17 mouse cellular contexts compared by ENCODE assay signal in the genomic region with DNA sequence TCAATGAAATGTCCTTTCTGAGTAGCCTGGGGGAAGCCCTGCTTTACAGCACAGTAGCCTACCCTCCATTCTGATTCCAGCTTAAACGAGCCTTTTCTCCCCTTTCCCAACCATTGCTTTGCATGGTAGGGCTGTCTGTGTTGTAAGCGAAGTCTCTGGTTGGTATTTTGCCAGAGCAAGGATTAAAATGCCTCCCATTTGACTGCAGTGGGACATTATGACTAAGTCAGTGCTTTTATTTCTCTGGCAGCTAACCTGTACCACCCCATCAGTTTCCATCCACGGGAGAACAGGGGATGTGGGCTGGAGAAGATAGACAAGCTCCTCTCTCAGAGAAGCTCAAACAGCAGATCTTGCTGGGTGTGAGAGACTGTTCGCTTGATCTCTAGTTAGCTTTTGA. TPM values are rescaled to one million over a fixed set of nuclear protein-coding genes. Genes with fewer than 3 reads are reported as not detected.
A peak's percentile ranks its signal among the peaks of the same experiment; 100 is the strongest.
DNase-seq lines count a peak whose midpoint lies in the region; ATAC-seq and TF ChIP-seq lines count a peak whose summit lies in the region.
"Had no signal": no experiment of that assay in that cellular context is flagged by ENCODE, and none has a peak within 500 bp of the region (broad histone marks: within the 10 kb centered on the region; RNA-seq: fewer than 3 reads in every experiment).

No protein-coding gene starts in this region.

- DNase-seq in forebrain, embryonic 10.5 days (ENCODE audit: extremely low spot score, low spot score): no peak
- peak; percentile 35 for DNase-seq in layer of hippocampus, adult 9-11 months
- DNase-seq in layer of hippocampus, postnatal 25 days (ENCODE audit: extremely low spot score in 1 of 2, low spot score in 1 of 2): no peak
- peak; percentile 43 for DNase-seq in Patski (ENCODE audit: low read depth, low spot score)
- peak; percentile 13 to 58 for DNase-seq in cerebellum, postnatal 14 days
- no peak for DNase-seq in ovary, postnatal 10 days (ENCODE audit: low spot score)
- DNase-seq: adrenal gland, postnatal 36 days; embryo, embryonic 11 days; kidney, adult 2 months; kidney, postnatal 25 days; thymus, postnatal 4 days had no signal

- ATAC-seq in forebrain, embryonic 16.5 days: peak; percentile 31; the same call in 1 of the 2 replicates
- ATAC-seq in Patski: peak; percentile 73
- no peak for ATAC-seq in monocyte, adult 5-6 weeks (replicated peaks; ENCODE audit: insufficient number of reproducible peaks, low FRiP score, low TSS enrichment, poor library complexity, severe bottlenecking)
- ATAC-seq: liver, embryonic 12.5 days; midbrain, embryonic 15.5 days had no signal

- CTCF ChIA-PET in Patski (lab: Charles Lee): no interaction called here

- no peak for TF ChIP-seq CTCF in Patski (IDR thresholded peaks at IDR 0.05)

- no peak overlapping the region for H3K9ac ChIP-seq in forebrain, embryonic 16.5 days (replicated peaks; ENCODE audit: low read depth, low read length)
- H3K9ac ChIP-seq: heart, embryonic 13.5 days; liver, embryonic 12.5 days; midbrain, embryonic 15.5 days had no signal

- H3K9me3 ChIP-seq in forebrain, embryonic 16.5 days (ENCODE audit: control insufficient read depth, low read length): no peaks in the 10 kb centered on the region
- H3K9me3 ChIP-seq in forebrain, embryonic 10.5 days: no peaks in the 10 kb centered on the region
- H3K9me3 ChIP-seq: heart, embryonic 13.5 days; liver, embryonic 12.5 days; midbrain, embryonic 15.5 days had no signal

- in situ Hi-C loops in Patski (cut with MboI; ENCODE audit: low pct_unique_long_range_greater_than_20kb): no loop called here

- no peak overlapping the region for H3K27ac ChIP-seq in forebrain, embryonic 16.5 days (ENCODE audit: low read length)
- no peak overlapping the region for H3K27ac ChIP-seq in forebrain, embryonic 10.5 days
- H3K27ac ChIP-seq: heart, embryonic 13.5 days; liver, embryonic 12.5 days; midbrain, embryonic 15.5 days had no signal

- no peak overlapping the region for H3K4me2 ChIP-seq in forebrain, embryonic 16.5 days (ENCODE audit: low read length)
- H3K4me2 ChIP-seq: heart, embryonic 13.5 days; liver, embryonic 12.5 days; midbrain, embryonic 15.5 days had no signal

- POLR2A ChIA-PET in Patski (lab: Charles Lee): no interaction called here

- no peaks in the 10 kb centered on the region for H3K27me3 ChIP-seq in forebrain, embryonic 16.5 days (replicated peaks; ENCODE audit: control insufficient read depth, insufficient read depth, low read length)
- no peaks in the 10 kb centered on the region for H3K27me3 ChIP-seq in forebrain, embryonic 10.5 days (ENCODE audit: poor library complexity, severe bottlenecking)
- H3K27me3 ChIP-seq in Patski: no peaks in the 10 kb centered on the region
- H3K27me3 ChIP-seq: heart, embryonic 13.5 days; liver, embryonic 12.5 days; midbrain, embryonic 15.5 days had no signal

- H3K36me3 ChIP-seq in forebrain, embryonic 16.5 days (ENCODE audit: control insufficient read depth, insufficient read depth): no peaks in the 10 kb centered on the region
- no peaks in the 10 kb centered on the region; the same call in 1 of the 2 replicates for H3K36me3 ChIP-seq in forebrain, embryonic 10.5 days (replicated peaks)
- H3K36me3 ChIP-seq: heart, embryonic 13.5 days; liver, embryonic 12.5 days; midbrain, embryonic 15.5 days had no signal

- peaks cover 21% of the 10 kb centered on the region for H3K4me1 ChIP-seq in forebrain, embryonic 16.5 days (replicated peaks; ENCODE audit: control insufficient read depth, insufficient read depth, low read length)
- H3K4me1 ChIP-seq in forebrain, embryonic 10.5 days: peaks cover 13% of the 10 kb centered on the region

- no peak overlapping the region for H3K4me3 ChIP-seq in forebrain, embryonic 16.5 days (replicated peaks; ENCODE audit: low read length)
- H3K4me3 ChIP-seq in forebrain, embryonic 10.5 days: no peak overlapping the region
- H3K4me3 ChIP-seq: erythroblast, embryonic 14.5 days; heart, embryonic 13.5 days; liver, embryonic 12.5 days; midbrain, embryonic 15.5 days had no signal

- 33% methylated on average over 4 of the region's 4 CpGs for WGBS in forebrain, embryonic 16.5 days
- 68% methylated on average over 4 of the region's 4 CpGs for WGBS in forebrain, embryonic 10.5 days

RNA-seq across cellular contexts. Expression of a gene that starts 24.2 kb away (rescaled TPM):
- polyA plus RNA-seq in forebrain, embryonic 16.5 days (2015; fragmentation: Nextera tagmentation; extraction: Ambion mirVana): 44.2 and 45.1 TPM in 2 replicates
- polyA plus RNA-seq in forebrain, embryonic 10.5 days (2016; fragmentation: Nextera tagmentation; extraction: Ambion mirVana): 23.7 and 25.0 TPM in 2 replicates
- total RNA-seq in layer of hippocampus, postnatal 25 days (2021): 10 to 100 TPM; 52.7 to 54.4 TPM
- polyA plus RNA-seq in Patski (2021): 85.4 TPM
- total RNA-seq in monocyte, adult 5-6 weeks (2017): 6.9 to 24.7 TPM (median 14.1 TPM) in 3 replicates

Comparison
In these comparisons a context has a peak if more than half of its experiments do, and no peak if none do; other contexts are left out.
1. DNase-seq: peak in layer of hippocampus, adult 9-11 months (single experiment), Patski (single experiment) and cerebellum, postnatal 14 days (2 of 2); none in forebrain, embryonic 10.5 days (single experiment), layer of hippocampus, postnatal 25 days (0 of 2) and ovary, postnatal 10 days (single experiment).